Mouse (Mus musculus): Measurements from ENCODE around the gene Raver2.
A peak's percentile ranks its signal among the peaks of the same experiment; 100 is the strongest.

The Raver2 gene

DNA sequence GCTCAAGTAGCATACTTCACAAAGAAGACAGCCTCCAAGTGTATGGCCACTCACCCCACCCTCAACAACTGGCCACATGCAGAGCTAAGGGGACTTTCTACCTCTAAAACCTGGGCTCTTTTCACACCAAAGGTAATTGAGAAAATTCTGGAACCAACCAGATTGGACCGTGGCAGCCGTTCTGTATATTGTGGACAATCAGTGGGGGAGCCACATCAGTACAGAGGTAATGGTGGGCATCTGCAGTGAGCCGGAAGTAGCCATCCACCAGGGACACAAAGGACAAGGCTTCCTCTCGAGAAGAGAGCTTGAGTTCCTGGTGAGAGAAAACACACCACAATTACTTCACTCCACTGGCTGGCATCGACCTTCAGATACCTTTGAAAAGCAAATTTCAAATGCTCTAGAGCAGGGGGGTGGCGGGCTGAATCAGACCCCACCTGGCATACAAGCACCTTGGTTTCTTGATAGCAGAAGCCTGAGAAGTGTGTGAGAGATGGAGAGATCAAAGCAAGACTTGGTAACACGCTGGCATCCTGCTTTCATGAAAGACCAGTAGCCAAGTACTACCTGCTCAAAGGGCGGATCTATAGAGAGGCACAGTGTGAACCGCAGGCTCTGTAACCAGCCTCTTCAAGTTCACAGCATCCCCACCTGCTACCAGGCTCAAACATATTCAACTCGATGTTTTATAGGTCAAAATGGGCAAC, 106.3 kb downstream of the Raver2 start:
- DNase-seq (ENCODE audit: low spot score in 2 of 2): no peak

DNA sequence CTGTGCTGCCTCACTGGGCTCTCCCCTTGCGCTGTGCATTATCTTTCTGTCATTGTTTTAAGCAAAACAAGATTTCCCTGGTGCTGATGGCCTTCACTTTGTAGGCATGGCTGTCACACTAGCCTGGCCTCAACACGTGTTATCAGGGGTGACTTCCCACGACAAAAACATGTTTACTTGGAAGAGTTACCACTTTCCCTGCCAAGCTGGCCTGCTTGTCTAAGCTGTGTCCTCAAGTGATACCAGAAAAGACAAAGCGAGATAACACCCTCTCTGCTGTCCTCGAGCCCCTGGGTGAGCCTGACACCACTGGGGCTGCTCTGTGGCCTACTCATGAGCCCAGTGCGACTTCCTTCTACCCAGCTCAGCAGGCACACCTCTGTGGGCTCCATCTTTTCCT, 107.3 kb downstream of the Raver2 start:
- no peak for DNase-seq (ENCODE audit: low spot score in 2 of 2)

GRCm38 (mm10) chr4:101177796-101178195, 109.0 kb downstream of the Raver2 start:
- no peak for DNase-seq (ENCODE audit: low spot score in 2 of 2)

GRCm38 (mm10) chr4:101179076-101179475, 110.3 kb downstream of the Raver2 start:
- no peak for DNase-seq (ENCODE audit: low spot score in 2 of 2)

- DNase-seq (ENCODE audit: low spot score in 2 of 2): no peak
Observed at GRCm38 (mm10) chr4:101179836-101180235, 111.1 kb downstream of the Raver2 start.

DNA sequence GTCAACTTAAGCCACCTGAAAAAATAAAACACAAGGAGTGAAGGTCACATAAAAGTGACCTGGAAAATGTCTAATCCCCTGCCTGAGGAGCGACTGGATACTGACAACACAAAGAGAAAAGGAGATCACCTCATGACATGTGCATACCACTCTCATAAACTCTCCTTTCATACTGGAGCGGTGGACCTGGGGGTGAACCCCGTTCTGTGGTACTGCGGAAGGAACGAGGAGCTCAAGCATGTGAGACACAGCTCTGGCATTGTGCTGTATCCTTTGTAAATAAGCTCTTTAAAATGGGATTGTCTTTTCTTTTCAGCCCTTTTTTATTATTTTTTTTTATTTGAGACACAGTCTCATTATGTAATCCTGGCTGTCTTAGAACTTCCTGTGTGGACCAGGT, 111.9 kb downstream of the Raver2 start:
- no peak for DNase-seq (ENCODE audit: low spot score in 2 of 2)

DNA sequence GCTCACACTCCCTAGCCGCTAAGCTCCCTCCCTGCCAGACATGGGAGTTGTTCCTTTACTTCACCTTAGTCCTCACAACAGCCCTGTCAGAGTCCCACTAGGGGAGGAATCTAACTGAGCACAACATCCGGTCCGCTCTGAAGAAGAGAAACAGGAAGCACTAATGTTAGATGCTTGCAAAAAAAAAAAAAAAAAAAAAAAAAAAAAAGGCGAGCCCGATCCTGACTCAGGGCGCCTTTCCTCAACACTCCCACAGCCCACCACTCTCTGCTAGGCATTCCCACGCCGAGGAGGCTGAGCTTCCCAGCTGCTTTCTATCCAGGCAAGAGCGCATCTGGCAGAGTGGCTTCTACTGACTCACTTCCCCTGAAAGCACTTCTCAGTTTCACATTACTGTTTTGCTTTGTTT, 113.8 kb downstream of the Raver2 start:
- no peak for DNase-seq (ENCODE audit: low spot score in 2 of 2)

GRCm38 (mm10) chr4:101185216-101185615, 116.4 kb downstream of the Raver2 start:
- no peak for DNase-seq (ENCODE audit: low spot score in 2 of 2)

GRCm38 (mm10) chr4:101186591-101186990, 117.8 kb downstream of the Raver2 start:
- no peak for DNase-seq (ENCODE audit: low spot score in 2 of 2)

GRCm38 (mm10) chr4:101187381-101187780, 118.6 kb downstream of the Raver2 start:
- DNase-seq (ENCODE audit: low spot score in 2 of 2): no peak

DNA sequence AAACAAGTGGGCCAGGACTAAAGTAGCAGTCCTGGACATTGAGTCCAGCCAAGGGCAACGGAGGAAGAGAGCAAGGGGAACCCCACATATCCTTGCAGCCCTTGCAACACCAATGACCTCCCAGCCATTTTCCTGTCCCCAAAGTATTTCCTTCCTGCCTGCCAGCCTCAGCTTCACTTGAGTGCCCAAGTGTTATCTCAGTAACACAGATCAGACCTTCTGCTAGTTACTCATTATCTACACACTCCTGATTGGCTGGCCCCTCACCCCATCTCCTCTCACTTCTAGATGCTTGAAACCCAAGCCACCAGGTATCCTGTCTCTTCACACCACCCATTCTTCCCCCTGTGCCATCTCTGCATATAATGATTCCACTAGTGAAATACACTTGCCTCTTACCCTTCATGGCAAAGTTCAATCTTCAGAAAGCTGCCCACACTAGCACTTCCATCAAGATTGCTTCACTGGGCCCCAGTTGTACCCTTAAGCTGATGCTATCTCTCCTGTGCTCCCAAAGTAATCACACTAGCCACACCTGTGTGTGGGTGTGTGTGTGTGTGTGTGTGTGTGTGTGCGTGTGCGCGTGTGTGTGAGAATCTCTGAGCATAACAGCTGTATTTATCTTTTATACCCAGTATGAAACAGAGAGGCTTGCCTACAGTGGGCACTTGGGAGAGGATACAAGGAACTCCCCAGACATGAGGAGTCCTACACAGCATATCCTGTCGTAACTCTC, 123.6 kb downstream of the Raver2 start:
- no peak for DNase-seq (ENCODE audit: low spot score in 2 of 2)

DNA sequence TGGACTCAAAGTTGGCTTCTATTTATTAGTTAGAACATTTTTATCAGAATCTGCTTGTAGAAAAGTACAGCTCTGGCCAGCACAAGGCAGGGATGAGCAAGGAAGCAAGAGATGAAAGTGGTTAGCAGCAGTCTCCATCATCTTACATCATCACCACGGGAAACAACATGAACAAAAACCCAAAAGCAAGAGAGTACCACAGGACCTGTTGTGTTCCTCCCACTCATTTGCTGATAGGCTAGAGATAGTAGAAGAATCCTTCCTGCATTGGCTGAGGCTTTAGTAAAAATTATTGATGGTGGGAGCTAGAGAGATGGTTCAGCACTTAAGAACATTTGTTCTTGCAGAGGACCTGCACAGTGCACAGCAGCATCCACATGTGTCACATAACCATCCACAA, 125.4 kb downstream of the Raver2 start:
- DNase-seq (ENCODE audit: low spot score in 2 of 2): no peak

GRCm38 (mm10) chr4:101196407-101196806, 127.6 kb downstream of the Raver2 start:
- DNase-seq (ENCODE audit: low spot score in 2 of 2): no peak

- DNase-seq (ENCODE audit: low spot score in 2 of 2): no peak
Observed at GRCm38 (mm10) chr4:101197421-101198170, 128.8 kb downstream of the Raver2 start.

DNA sequence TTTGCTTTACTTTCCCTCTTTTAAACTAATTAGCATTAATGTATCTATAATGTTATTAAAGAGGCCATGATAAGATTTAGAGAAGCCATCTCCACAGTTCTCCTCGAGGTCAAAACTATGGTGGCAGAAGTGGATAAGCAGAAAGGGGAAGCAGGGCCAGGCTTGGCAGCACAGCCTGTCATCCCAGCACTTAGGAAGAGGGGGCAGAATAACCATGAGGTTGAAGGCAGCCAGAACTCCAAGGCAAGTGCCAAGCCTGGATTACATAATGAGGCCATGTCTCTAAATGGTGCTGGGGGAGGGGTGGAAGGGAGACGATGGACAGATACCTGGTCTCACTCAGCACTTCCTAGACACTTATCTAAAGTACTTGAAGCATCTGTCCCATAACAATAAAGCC, 129.6 kb downstream of the Raver2 start:
- DNase-seq (ENCODE audit: low spot score in 2 of 2): peak; percentile 34 to 49

DNA sequence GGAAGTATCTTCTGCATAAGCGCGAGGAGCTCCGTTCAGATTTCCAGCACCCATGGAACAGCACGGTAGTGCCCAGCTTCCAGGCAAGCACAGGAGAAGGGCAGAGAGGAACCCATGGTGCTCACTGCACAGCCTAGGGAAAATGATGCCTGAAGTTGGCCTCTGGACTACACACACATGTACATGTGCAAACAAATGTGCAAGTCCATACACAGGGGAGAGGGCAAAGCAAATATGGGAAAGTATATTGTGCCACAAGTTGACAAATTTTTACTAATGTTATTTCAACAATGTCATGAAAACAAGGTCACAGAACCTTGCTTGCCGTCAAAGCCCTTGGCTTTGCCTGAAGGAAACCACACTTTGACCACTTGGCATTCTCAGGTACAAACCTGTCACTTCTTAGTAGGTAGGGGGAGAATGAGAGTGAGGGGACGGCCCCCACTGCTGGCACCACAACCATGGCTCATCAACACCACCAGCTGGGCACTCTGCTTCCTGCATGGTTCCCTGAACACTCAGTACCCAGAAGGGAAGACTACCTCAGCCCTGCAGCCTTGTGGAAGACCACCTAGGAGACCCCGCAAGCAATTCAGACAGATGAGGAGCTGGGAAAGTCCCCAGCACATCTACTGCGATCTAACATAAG, 130.8 kb downstream of the Raver2 start:
- no peak for DNase-seq (ENCODE audit: low spot score in 2 of 2)
